Mouse (Mus musculus): ENCODE data around the gene Exosc3.

The Exosc3 gene

DNA sequence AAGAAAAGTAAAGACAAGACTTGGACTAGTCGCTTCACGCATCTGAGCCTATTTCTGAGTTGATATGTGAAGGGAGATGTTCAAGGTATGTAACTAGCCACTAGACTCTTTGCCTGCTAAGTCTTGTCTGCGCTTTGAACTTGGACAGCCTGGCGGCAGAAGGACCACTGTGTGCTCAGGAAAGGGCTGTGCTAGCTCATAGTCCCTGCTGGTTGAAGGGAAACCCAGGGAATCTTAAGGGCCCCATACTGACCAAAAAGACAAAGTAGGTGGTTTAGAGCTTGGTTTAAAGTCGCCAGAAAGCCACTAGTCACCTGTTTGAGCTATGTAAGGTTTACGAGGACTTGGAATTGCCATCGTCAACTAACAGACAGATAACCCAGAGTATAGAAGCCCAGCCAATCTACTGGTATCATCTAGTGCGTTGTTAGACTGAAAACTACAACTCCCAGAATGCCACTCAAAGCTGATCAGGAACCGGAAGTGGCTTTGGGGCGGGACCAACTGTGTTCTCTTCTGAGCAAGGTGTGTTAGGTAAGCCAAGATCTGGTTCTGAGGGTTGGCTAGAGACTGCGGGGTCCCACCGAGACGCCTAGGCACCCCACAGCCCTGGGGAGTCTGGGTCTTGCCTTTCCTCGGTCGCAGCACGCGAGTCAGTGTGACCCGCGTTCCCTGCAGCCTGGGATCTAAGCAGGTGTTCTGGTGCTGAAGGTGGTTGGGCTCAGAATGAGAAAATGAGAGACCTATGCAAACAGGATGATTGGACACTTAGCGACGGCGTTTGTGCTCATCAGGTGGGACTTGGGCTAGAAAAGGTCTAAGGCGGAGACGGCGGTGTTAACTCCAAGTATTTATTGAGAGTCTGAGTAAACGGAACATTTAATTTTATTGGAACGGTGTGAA is 45.6 kb downstream of the Exosc3 start, which contains the start of gene Trmt10b:
Gene Trmt10b (plus strand): TSS at position 466 of the 903 bp plus-strand sequence.
- peak; percentile 7; the same call in 1 of the 2 replicates for TF ChIP-seq GATA4 (IDR thresholded peaks at IDR 0.05; ENCODE audit: insufficient replicate concordance, low read length)

DNA sequence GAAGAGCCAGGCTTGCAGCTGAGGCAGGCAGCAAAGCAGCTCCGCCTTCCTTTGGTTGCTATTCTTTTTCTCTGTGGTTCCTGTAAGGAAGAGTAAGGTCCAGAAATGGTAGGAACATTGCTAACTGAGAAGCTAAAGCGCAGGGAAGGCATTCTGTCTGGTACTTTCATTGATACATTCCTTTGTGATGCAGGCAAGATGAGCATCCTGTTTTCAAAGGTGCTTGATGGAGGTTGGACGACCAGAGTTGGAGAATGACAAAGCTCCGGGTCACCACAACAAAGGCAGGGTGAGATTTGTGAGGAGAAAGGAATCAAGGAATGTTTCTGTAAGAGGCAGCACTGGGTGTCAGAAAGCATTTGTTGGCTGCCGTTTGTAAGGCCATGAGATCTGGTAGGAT is 54.6 kb downstream of the Exosc3 start:
- TF ChIP-seq GATA4 (IDR thresholded peaks at IDR 0.05; ENCODE audit: insufficient replicate concordance, low read length) = no peak

DNA sequence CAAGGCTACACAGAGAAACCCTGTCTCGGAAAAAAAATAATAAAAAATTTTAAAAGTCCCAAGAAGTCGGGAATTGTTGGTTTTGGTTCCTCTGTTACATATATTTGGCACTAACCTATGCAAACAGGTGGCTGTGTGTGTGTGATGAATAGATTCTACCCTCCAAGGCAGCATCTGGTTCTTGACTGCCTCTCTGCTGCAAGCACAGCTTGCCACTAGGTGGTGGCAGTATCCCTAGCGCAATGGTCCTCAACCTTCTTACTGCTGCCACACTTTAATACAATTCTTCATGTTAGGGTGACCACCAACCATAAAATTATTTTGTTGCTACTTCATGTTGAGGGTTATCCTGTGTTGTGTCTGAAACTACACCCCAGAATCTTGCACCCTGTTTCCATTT is 56.2 kb downstream of the Exosc3 start:
- no peak for TF ChIP-seq GATA4 (IDR thresholded peaks at IDR 0.05; ENCODE audit: insufficient replicate concordance, low read length)

DNA sequence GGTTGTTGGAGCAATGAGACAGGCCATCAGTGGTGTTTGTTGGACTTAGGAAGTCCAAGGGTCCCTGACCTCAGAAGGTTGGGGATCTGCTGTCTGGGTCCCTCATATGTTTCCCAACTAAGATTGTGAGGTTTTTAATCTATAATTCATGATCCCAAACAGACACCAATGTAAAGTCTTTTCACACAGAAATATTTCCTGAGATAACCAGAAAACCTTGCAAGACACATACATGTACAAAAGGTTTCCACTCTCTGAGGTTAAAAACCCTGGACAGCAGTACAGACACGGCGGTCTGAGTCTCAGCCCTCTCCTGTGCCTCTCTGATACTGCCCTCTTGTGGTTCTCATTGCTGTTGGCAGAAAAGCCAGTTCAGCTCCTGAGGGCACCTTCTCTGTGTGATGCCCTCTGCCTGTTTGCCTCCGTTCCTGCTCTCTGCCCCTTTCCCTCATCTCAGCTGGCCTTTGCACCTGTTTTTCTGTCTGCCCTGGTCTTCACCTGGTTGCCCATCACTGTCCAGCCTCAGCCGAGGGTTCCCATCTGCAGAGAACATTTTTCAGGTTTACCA is 62.5 kb downstream of the Exosc3 start:
- TF ChIP-seq GATA4 (IDR thresholded peaks at IDR 0.05; ENCODE audit: insufficient replicate concordance, low read length) = no peak

DNA sequence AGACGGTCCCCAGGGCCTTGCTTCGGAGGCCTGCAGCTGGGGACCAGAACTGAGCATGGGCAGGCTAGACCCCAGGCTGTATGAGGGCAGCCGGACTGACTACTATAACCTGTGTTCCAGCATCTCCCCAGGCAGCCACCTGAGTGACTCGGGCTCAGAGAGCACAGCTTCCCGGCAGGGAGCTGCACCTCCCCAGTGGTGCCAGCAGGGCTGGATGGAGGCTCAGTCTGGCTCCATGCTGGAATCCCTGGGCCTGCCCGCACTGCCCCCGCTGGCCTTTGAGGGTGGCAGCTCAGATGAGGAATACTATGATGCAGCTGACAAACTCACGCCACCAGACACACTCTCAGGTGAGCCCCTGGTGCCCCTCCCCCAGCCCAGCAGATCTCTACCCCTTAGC is 63.2 kb downstream of the Exosc3 start:
- TF ChIP-seq GATA4 (IDR thresholded peaks at IDR 0.05; ENCODE audit: insufficient replicate concordance, low read length) = no peak

DNA sequence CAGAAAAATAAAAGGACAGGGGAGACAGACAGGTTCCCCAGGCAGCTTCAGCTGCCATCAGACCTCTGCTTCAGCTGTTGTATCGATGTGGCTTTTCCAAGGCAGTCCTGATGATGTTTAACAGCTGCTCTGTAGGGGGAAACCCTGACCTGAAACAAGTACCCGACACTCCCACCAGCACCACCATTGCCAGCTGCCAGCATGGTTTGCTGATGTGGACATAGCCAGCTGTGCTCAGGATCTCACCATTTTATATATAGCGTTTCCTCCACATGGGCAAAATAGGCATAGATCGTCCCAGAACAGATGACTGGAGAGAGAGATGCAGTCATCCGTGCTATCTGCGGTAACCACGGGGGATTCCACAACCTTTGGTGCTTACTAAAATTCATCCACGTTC is 66.8 kb downstream of the Exosc3 start:
- no peak for TF ChIP-seq GATA4 (IDR thresholded peaks at IDR 0.05; ENCODE audit: insufficient replicate concordance, low read length)

DNA sequence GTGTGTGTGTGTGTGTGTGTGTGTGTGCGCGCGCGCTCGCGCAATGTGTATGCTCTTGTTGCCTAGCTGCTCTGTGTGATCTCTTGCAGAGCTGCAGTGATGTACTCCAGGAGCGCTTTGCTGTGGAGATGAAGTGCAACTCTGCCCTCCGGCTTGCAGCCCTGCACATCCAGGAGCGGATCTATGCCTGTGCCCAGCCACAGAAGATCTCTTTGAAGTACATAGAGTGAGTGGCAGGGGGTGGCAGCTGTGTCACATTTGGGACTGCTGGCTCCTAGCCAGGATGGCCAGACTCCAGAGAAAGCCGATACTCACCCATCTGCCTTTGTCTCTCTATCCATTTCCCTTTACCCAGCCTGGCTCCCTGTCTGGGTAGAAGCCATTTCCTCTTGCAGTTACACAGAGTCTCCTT is 71.5 kb downstream of the Exosc3 start:
- no peak for TF ChIP-seq GATA4 (IDR thresholded peaks at IDR 0.05; ENCODE audit: insufficient replicate concordance, low read length)

DNA sequence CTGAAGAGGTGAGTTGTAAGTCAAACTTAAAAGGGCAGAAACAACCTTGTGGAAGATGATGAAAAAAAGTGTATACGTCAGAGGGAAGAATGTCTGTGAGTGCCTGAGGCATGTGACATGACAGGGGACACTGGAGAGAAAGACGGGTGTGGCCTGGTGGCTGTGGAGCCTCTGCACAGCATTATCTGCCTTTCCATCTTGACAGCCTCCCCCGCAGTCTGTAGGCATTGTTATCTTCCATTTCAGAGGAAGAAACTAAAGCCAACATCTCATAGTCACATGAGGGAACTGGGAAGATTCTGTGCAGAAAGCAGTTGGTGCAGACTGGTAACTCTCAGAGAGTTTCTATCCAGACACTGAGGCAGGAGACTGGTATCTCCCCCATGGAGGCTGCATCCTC is 74.6 kb downstream of the Exosc3 start:
- no peak for TF ChIP-seq GATA4 (IDR thresholded peaks at IDR 0.05; ENCODE audit: insufficient replicate concordance, low read length)

Data from liver, adult (tissue).